Mouse (Mus musculus): Measurements from ENCODE around the gene Vangl1. TPM values are rescaled to one million over a fixed set of nuclear protein-coding genes. Genes with fewer than 3 reads are reported as not detected.

The Vangl1 gene
- polyA plus RNA-seq, 1 experiment = 25.4 TPM

DNA sequence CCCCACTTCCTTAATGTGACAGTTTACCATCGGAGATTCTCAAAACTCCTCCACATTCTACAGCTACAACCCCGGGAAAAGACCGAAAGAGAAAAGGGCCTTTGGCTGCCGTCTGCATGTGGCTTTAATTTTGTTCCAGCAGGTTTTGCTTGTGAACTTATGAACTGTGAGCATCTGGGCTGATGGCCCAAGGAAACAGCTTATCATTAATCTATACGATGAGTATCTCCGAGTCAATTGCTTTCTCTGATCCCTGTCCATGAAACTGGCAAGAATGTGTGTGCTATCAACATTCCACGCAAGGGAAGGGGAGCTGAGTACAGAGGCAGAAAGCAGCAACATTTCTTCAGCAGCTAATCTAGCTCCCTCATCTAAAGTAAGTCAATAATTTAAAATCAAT lies 54.6 kb downstream of the Vangl1 start:
- Histone ChIP-seq H3K79me2 (ENCODE audit: control insufficient read depth, insufficient read depth) (no peaks in the 10 kb centered on the region), H3K4me3 (ENCODE audit: insufficient read depth, poor library complexity, severe bottlenecking) (no peak overlapping the region), H3K79me3 (ENCODE audit: low read depth) (no peaks in the 10 kb centered on the region), H3K36me3 (ENCODE audit: control insufficient read depth, insufficient read depth) (no peaks in the 10 kb centered on the region), H3ac (ENCODE audit: control insufficient read depth, insufficient read length, low read depth) (no peak overlapping the region), H3K27me3 (ENCODE audit: control insufficient read depth, insufficient read depth, insufficient read length) (no peaks in the 10 kb centered on the region)
- no peak for TF ChIP-seq CEBPB (IDR thresholded peaks at IDR 0.05; ENCODE audit: low read depth)
- no peak for TF ChIP-seq USF1 (IDR thresholded peaks at IDR 0.05; ENCODE audit: low read depth)
- no peak for TF ChIP-seq CTCF (IDR thresholded peaks at IDR 0.05; ENCODE audit: control insufficient read depth, insufficient read depth, insufficient read length)
- no peak for TF ChIP-seq MYOD1 (IDR thresholded peaks at IDR 0.05; ENCODE audit: control insufficient read depth, insufficient read length, low read depth)
- no peak for TF ChIP-seq FOSL1 (IDR thresholded peaks at IDR 0.05; ENCODE audit: insufficient read depth, low read length, poor library complexity, severe bottlenecking)
- TF ChIP-seq MAX (IDR thresholded peaks at IDR 0.05) = no peak
- no peak for TF ChIP-seq MYOG (IDR thresholded peaks at IDR 0.05; ENCODE audit: control insufficient read depth, extremely low read depth, insufficient read length)

DNA sequence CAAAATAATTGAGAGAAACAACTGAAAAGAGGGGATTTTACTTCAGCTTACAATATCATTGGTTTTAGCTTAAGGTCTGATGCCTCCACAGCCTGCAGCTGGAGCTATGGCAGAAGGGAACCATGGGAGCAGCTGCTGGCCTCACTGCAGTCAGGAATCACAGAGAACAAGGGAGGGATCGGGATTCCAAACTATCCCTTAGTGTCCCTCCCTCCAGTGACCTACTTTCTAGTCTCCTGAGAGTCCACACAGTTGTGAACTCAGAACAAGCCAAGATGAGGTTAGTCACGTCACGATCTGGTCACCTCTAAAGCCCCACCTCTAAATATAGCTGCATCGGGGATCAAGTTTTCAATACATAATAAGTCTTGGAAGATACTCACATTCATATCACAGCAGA lies 57.3 kb downstream of the Vangl1 start:
- H3K79me3 ChIP-seq (ENCODE audit: low read depth) = no peaks in the 10 kb centered on the region
- no peak overlapping the region for H3K4me3 ChIP-seq (ENCODE audit: insufficient read depth, poor library complexity, severe bottlenecking)
- TF ChIP-seq CEBPB (IDR thresholded peaks at IDR 0.05; ENCODE audit: low read depth) (no peak), MAX (IDR thresholded peaks at IDR 0.05) (no peak)
- H3K36me3 ChIP-seq (ENCODE audit: control insufficient read depth, insufficient read depth) = no peaks in the 10 kb centered on the region
- H3K79me2 ChIP-seq (ENCODE audit: control insufficient read depth, insufficient read depth) = no peaks in the 10 kb centered on the region
- H3K27me3 ChIP-seq (ENCODE audit: control insufficient read depth, insufficient read depth, insufficient read length) = no peaks in the 10 kb centered on the region
- H3ac ChIP-seq (ENCODE audit: control insufficient read depth, insufficient read length, low read depth) = no peak overlapping the region

DNA sequence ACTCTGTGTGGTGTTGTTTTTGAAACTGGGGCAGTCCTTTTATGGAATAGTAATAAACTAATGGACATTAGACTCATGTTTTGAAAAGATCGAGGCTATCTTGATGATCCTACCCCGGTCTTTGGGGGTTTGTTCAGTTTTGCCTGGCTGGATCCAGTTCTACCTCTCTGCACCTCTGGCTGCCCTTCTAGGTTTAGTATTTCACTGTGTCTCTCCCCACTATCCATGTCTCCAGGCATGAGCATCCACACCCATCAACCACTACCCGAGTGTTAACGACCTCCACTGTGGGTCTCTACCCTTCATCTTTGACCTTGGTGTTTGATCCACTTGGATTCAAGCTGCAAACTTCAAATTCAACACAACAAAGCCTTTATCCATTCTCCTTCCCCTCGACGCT lies 58.1 kb downstream of the Vangl1 start:
- TF ChIP-seq MYOG (IDR thresholded peaks at IDR 0.05; ENCODE audit: control insufficient read depth, extremely low read depth, insufficient read length) (no peak), MYOD1 (IDR thresholded peaks at IDR 0.05; ENCODE audit: control insufficient read depth, insufficient read length, low read depth) (no peak), MAX (IDR thresholded peaks at IDR 0.05) (no peak), FOSL1 (IDR thresholded peaks at IDR 0.05; ENCODE audit: insufficient read depth, low read length, poor library complexity, severe bottlenecking) (no peak)
- Histone ChIP-seq H3ac (ENCODE audit: control insufficient read depth, insufficient read length, low read depth) (no peak overlapping the region), H3K36me3 (ENCODE audit: control insufficient read depth, insufficient read depth) (no peaks in the 10 kb centered on the region), H3K27me3 (ENCODE audit: control insufficient read depth, insufficient read depth, insufficient read length) (no peaks in the 10 kb centered on the region), H3K79me2 (ENCODE audit: control insufficient read depth, insufficient read depth) (no peaks in the 10 kb centered on the region), H3K4me3 (ENCODE audit: insufficient read depth, poor library complexity, severe bottlenecking) (no peak overlapping the region), H3K79me3 (ENCODE audit: low read depth) (no peaks in the 10 kb centered on the region)

DNA sequence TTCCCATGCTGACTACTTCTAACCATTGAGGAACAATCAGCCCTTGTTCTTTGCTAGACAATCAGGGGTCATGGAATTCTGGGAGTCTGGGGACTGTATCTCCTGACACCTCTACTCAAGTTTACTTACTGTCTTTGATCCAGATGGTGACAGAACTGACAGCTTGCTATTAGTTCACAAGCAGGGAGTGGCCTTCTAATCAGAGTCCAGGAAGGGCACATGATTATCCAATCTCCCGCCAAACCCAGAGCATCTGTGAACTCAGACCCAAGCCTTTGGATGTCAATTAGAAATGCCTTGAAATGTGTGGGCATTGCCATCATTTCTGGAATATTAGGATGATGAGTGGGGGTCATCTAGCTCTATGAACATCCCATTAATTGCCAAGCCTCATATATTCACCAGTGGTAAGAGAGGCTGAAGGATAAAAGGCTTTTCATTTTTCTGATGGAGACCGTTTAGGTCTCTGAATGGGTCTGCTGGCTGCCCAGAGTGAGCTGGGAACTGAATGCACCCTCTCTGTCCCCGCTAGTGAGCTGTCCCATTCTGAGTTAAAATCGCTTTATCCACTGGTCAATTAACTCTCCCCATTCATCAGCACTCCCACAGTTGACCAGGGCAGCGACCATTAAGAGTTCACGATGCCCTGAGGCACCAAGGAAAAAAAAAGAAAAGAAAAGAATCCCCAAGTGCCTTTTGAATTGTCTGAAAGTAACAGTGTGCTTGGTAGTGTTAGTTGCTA lies 58.7 kb downstream of the Vangl1 start:
- H3ac ChIP-seq (ENCODE audit: control insufficient read depth, insufficient read length, low read depth) = no peak overlapping the region
- H3K4me3 ChIP-seq (ENCODE audit: insufficient read depth, poor library complexity, severe bottlenecking) = no peak overlapping the region
- no peaks in the 10 kb centered on the region for H3K36me3 ChIP-seq (ENCODE audit: control insufficient read depth, insufficient read depth)
- no peaks in the 10 kb centered on the region for H3K79me2 ChIP-seq (ENCODE audit: control insufficient read depth, insufficient read depth)
- TF ChIP-seq MYOG (IDR thresholded peaks at IDR 0.05; ENCODE audit: control insufficient read depth, extremely low read depth, insufficient read length) = no peak
- no peak for TF ChIP-seq MYOD1 (IDR thresholded peaks at IDR 0.05; ENCODE audit: control insufficient read depth, insufficient read length, low read depth)
- no peak for TF ChIP-seq CEBPB (IDR thresholded peaks at IDR 0.05; ENCODE audit: low read depth)
- no peak for TF ChIP-seq CTCF (IDR thresholded peaks at IDR 0.05; ENCODE audit: control insufficient read depth, insufficient read depth, insufficient read length)
- no peak for TF ChIP-seq MAX (IDR thresholded peaks at IDR 0.05)
- TF ChIP-seq FOSL1 (IDR thresholded peaks at IDR 0.05; ENCODE audit: insufficient read depth, low read length, poor library complexity, severe bottlenecking) = no peak
- no peak for TF ChIP-seq USF1 (IDR thresholded peaks at IDR 0.05; ENCODE audit: low read depth)
- H3K27me3 ChIP-seq (ENCODE audit: control insufficient read depth, insufficient read depth, insufficient read length) = no peaks in the 10 kb centered on the region
- no peaks in the 10 kb centered on the region for H3K79me3 ChIP-seq (ENCODE audit: low read depth)

DNA sequence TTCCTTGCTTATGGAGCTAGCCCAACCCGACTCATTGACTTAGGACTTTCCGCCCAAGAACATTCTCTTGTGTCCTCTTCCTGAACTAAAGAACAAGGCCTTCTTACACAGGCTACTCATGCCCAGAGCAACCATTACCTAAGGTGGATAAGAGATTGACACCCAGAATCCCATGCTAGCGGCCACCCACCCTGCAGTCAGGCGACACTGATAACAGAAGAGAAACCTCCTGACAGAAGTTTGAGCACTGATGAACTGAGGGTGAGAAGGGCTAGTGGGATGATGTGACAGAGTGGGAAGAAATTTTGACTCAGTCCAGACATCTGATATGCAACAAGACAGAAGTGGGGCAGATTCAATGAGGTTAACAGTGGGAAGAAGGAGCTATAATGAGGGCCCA lies 60.1 kb downstream of the Vangl1 start:
- Histone ChIP-seq H3ac (ENCODE audit: control insufficient read depth, insufficient read length, low read depth) (no peak overlapping the region), H3K4me3 (ENCODE audit: insufficient read depth, poor library complexity, severe bottlenecking) (no peak overlapping the region), H3K27me3 (ENCODE audit: control insufficient read depth, insufficient read depth, insufficient read length) (no peaks in the 10 kb centered on the region), H3K79me2 (ENCODE audit: control insufficient read depth, insufficient read depth) (no peaks in the 10 kb centered on the region), H3K79me3 (ENCODE audit: low read depth) (no peaks in the 10 kb centered on the region), H3K36me3 (ENCODE audit: control insufficient read depth, insufficient read depth) (no peaks in the 10 kb centered on the region)
- TF ChIP-seq MYOG (IDR thresholded peaks at IDR 0.05; ENCODE audit: control insufficient read depth, extremely low read depth, insufficient read length) = no peak
- TF ChIP-seq MYOD1 (IDR thresholded peaks at IDR 0.05; ENCODE audit: control insufficient read depth, insufficient read length, low read depth) = no peak
- no peak for TF ChIP-seq MAX (IDR thresholded peaks at IDR 0.05)
- TF ChIP-seq USF1 (IDR thresholded peaks at IDR 0.05; ENCODE audit: low read depth) = no peak
- no peak for TF ChIP-seq CTCF (IDR thresholded peaks at IDR 0.05; ENCODE audit: control insufficient read depth, insufficient read depth, insufficient read length)
- TF ChIP-seq FOSL1 (IDR thresholded peaks at IDR 0.05; ENCODE audit: insufficient read depth, low read length, poor library complexity, severe bottlenecking) = no peak
- no peak for TF ChIP-seq CEBPB (IDR thresholded peaks at IDR 0.05; ENCODE audit: low read depth)

DNA sequence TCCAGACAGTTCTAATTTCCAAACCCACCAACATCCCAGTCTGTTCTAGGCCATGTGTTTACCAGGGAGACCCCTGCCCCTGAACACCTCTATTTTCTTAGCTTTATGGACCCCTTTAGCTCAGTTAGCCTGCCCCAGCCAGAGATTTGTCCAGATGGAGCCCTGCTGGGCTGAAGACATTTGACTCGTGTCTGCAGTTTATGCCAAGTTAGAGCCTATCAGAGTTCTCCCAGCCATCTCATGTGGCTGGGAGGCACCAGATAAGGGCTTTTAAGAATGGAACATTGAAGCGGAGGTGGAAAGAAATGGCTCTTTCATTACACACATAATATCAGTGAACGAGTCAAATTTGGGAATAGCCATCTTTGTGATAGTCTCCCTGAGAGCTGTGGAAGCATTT lies 61.0 kb downstream of the Vangl1 start:
- no peaks in the 10 kb centered on the region for H3K79me2 ChIP-seq (ENCODE audit: control insufficient read depth, insufficient read depth)
- no peaks in the 10 kb centered on the region for H3K79me3 ChIP-seq (ENCODE audit: low read depth)
- no peak overlapping the region for H3ac ChIP-seq (ENCODE audit: control insufficient read depth, insufficient read length, low read depth)
- H3K4me3 ChIP-seq (ENCODE audit: insufficient read depth, poor library complexity, severe bottlenecking) = no peak overlapping the region
- H3K27me3 ChIP-seq (ENCODE audit: control insufficient read depth, insufficient read depth, insufficient read length) = no peaks in the 10 kb centered on the region
- TF ChIP-seq USF1 (IDR thresholded peaks at IDR 0.05; ENCODE audit: low read depth) (no peak), CTCF (IDR thresholded peaks at IDR 0.05; ENCODE audit: control insufficient read depth, insufficient read depth, insufficient read length) (no peak), FOSL1 (IDR thresholded peaks at IDR 0.05; ENCODE audit: insufficient read depth, low read length, poor library complexity, severe bottlenecking) (no peak), MYOD1 (IDR thresholded peaks at IDR 0.05; ENCODE audit: control insufficient read depth, insufficient read length, low read depth) (no peak), CEBPB (IDR thresholded peaks at IDR 0.05; ENCODE audit: low read depth) (no peak), MAX (IDR thresholded peaks at IDR 0.05) (no peak), MYOG (IDR thresholded peaks at IDR 0.05; ENCODE audit: control insufficient read depth, extremely low read depth, insufficient read length) (no peak)
- no peaks in the 10 kb centered on the region for H3K36me3 ChIP-seq (ENCODE audit: control insufficient read depth, insufficient read depth)
